ENCODE assay signal across 14 mouse cellular contexts in the genomic region with DNA sequence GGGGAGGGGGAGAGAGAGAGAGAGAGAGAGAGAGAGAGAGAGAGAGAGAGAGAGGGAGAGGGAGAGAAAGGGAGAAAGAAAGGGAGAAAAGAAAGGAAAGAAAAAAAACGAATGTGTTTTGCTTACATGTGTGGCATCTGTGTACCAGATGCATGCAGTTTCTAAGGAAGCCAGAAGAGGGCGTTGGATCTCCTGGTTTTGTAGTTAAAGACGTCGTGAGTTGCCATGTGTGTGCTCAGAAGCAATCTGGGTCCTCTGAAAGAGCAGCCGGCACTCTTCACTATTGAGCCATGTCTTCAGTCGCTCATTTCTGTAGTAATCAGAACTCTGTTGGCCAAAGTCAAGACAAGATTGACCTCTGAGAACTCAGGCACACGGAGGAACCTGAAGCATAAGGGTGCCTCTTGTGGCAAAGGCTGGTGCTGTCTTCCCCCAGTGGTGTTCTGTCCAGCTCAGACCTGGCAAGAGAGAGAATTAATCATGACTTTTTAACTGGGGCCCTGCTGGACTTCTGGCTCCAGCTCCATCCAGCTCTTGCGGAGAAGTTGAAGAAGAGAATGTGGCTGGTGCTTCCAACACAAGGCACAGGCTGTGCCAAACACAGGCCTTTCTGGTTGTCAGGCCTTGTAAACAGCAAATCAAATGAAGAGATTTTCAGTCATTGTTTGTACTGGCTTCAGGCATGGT.
DNase-seq lines count a peak whose midpoint lies in the region; ATAC-seq and TF ChIP-seq lines count a peak whose summit lies in the region.
"Had no signal": no experiment of that assay in that cellular context is flagged by ENCODE, and none has a peak within 500 bp of the region (broad histone marks: within the 10 kb centered on the region; RNA-seq: fewer than 3 reads in every experiment).

No protein-coding gene starts in this region.

- H3K4me1 ChIP-seq in intestine, postnatal 0 days (replicated peaks; ENCODE audit: control insufficient read depth, insufficient read depth, low read length): peaks cover 3% of the 10 kb centered on the region; the same call in 1 of the 2 replicates
- H3K4me1 ChIP-seq in intestine, embryonic 15.5 days (replicated peaks): peaks cover 29% of the 10 kb centered on the region

- H3K9ac ChIP-seq in intestine, postnatal 0 days (ENCODE audit: low read depth, low read length): no peak overlapping the region
- H3K9ac ChIP-seq in intestine, embryonic 15.5 days: no peak overlapping the region
- H3K9ac ChIP-seq: forebrain, embryonic 12.5 days had no signal

- WGBS in intestine, postnatal 0 days: 66% methylated on average over 8 of the region's 8 CpGs
- 64% methylated on average over 8 of the region's 8 CpGs for WGBS in intestine, embryonic 15.5 days

- H3K27me3 ChIP-seq in intestine, postnatal 0 days (replicated peaks; ENCODE audit: control insufficient read depth, insufficient read depth, low read length): peaks cover 31% of the 10 kb centered on the region
- peaks cover 15% of the 10 kb centered on the region for H3K27me3 ChIP-seq in intestine, embryonic 15.5 days (replicated peaks)

- no peaks in the 10 kb centered on the region for H3K36me3 ChIP-seq in intestine, postnatal 0 days (ENCODE audit: control insufficient read depth, insufficient read depth)
- no peaks in the 10 kb centered on the region for H3K36me3 ChIP-seq in intestine, embryonic 15.5 days
- H3K36me3 ChIP-seq: forebrain, embryonic 12.5 days had no signal

- no peak overlapping the region for H3K4me3 ChIP-seq in intestine, postnatal 0 days (ENCODE audit: low read depth, low read length)
- no peak overlapping the region for H3K4me3 ChIP-seq in intestine, embryonic 15.5 days (replicated peaks)
- H3K4me3 ChIP-seq: forebrain, embryonic 12.5 days had no signal

- no peak overlapping the region for H3K4me2 ChIP-seq in intestine, postnatal 0 days (replicated peaks; ENCODE audit: low read depth)
- no peak overlapping the region for H3K4me2 ChIP-seq in intestine, embryonic 15.5 days (replicated peaks)
- H3K4me2 ChIP-seq: forebrain, embryonic 12.5 days had no signal

- no peak overlapping the region for H3K27ac ChIP-seq in intestine, postnatal 0 days (ENCODE audit: low read depth, low read length)
- H3K27ac ChIP-seq in intestine, embryonic 15.5 days: no peak overlapping the region
- H3K27ac ChIP-seq: forebrain, embryonic 12.5 days had no signal

- no peak for ATAC-seq in intestine, postnatal 0 days
- ATAC-seq in intestine, embryonic 15.5 days: no peak

- no peaks in the 10 kb centered on the region for H3K9me3 ChIP-seq in intestine, postnatal 0 days (ENCODE audit: control insufficient read depth)
- no peaks in the 10 kb centered on the region for H3K9me3 ChIP-seq in intestine, embryonic 15.5 days
- H3K9me3 ChIP-seq: forebrain, embryonic 12.5 days had no signal

- peak; percentile 41 for TF ChIP-seq CTCF in intestine, postnatal 0 days (IDR thresholded peaks at IDR 0.05; ENCODE audit: low read depth)

- peak; percentile 49 to 60 for DNase-seq in cerebellum, postnatal 10 days
- DNase-seq in cerebellum, adult 11 months: no peak
- DNase-seq in 3T3-L1 (ENCODE audit: low read depth, low spot score) (peak; percentile 10), NIH3T3 (ENCODE audit: low read depth) (peak; percentile 46)
- no peak for DNase-seq in adrenal gland, adult 18-20 months (ENCODE audit: low spot score in 2 of 2)
- no peak for DNase-seq in cerebellum, postnatal 36 days
- DNase-seq: embryo, embryonic 11 days; gastrocnemius, postnatal 36 days; midbrain, embryonic 14.5 days; right cerebral cortex, adult 18-20 months; thymus, postnatal 14 days had no signal

Comparison
In these comparisons a context has a peak if more than half of its experiments do, and no peak if none do; other contexts are left out.
1. DNase-seq: peak in cerebellum, postnatal 10 days (2 of 2), 3T3-L1 (single experiment) and NIH3T3 (single experiment); none in cerebellum, adult 11 months (single experiment), adrenal gland, adult 18-20 months (0 of 2) and cerebellum, postnatal 36 days (0 of 2).